Mouse (Mus musculus): ENCODE data around the gene Mmp12. TPM values are rescaled to one million over a fixed set of nuclear protein-coding genes. Genes with fewer than 3 reads are reported as not detected.
"Not testable (repeated sequence)": the region's sequence is repeated elsewhere in the genome, so short reads cannot be mapped to it uniquely, and the experiment has no call there.

Mmp12 gene
- polyA plus RNA-seq (2012; ENCODE audit: insufficient read depth, insufficient read length, missing spikeins) = 77.1 and 84.2 TPM in 2 replicates

DNA sequence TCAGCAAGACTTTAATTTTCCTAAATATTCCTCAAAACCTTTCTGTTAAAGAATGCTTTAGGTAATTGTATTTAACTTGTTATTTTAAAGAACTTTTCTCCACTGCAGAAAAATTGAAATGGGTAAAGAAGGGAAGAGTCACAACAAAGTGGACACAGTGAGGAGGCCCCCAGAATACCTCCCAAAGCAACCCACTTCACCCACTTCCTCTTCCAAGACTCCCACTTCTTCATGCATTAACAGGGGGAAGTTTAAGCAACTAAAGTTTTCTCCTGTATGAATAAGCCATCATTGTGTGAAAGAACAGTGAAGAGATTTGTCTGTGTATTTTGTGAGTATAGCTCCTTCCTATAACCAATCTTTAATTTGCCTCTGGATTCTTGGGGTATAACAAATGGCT lies at the start of gene Mmp12:
TSS of gene Mmp12 (plus strand) at position 275 of the 400 bp plus-strand sequence.
- H3K27ac ChIP-seq (ENCODE audit: insufficient read depth, low read depth, low read length) = no peak within 1 kb of the TSS
- no peak for TF ChIP-seq POLR2A (IDR thresholded peaks at IDR 0.05; ENCODE audit: borderline replicate concordance, low read depth, low read length)
- TF ChIP-seq CTCF (IDR thresholded peaks at IDR 0.05; ENCODE audit: low read depth, low read length) = no peak

DNA sequence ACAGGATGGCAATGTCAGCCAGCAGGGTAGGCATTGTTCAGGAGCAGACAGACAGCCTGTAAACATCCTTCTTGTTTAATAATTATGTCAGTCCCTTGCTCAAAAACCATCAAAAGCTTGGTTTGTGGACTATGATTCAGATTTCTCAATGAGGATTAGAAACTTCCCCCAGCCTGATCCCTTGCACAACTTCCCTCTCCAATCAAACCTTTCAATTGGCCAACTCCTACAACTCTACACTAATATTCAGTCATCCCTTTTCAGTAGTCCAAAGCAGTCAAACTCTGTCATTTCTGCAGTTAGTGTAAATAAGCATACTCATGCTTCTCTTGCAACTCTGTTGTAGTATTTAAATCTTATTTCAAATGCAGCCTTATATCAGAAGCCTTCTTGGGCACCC lies 12.3 kb upstream of the Mmp12 start:
- Histone ChIP-seq H3K4me3 (ENCODE audit: insufficient read depth, low read length) (no peak overlapping the region), H3K27ac (ENCODE audit: insufficient read depth, low read depth, low read length) (peak overlapping the region; percentile 31; the same call in 1 of the 2 replicates), H3K4me1 (ENCODE audit: control insufficient read depth, insufficient read depth, low read length) (peaks cover 37% of the 10 kb centered on the region)
- TF ChIP-seq CTCF (IDR thresholded peaks at IDR 0.05; ENCODE audit: low read depth, low read length) = no peak
- no peak for TF ChIP-seq POLR2A (IDR thresholded peaks at IDR 0.05; ENCODE audit: borderline replicate concordance, low read depth, low read length)

More for the DNA sequence above, at the start of gene Mmp12:
- Histone ChIP-seq H3K4me1 (ENCODE audit: control insufficient read depth, insufficient read depth, low read length) (peaks cover 39% of the 10 kb centered on the region), H3K4me3 (ENCODE audit: insufficient read depth, low read length) (no peak within 1 kb of the TSS)

GRCm38 (mm10) chr9:7335766-7336680 lies 8.2 kb upstream of the Mmp12 start:
- Histone ChIP-seq H3K27ac (ENCODE audit: insufficient read depth, low read depth, low read length) (peak overlapping the region; percentile 98), H3K4me1 (ENCODE audit: control insufficient read depth, insufficient read depth, low read length) (peaks cover 42% of the 10 kb centered on the region), H3K4me3 (ENCODE audit: insufficient read depth, low read length) (no peak overlapping the region)
- TF ChIP-seq POLR2A (IDR thresholded peaks at IDR 0.05; ENCODE audit: borderline replicate concordance, low read depth, low read length) (no peak), CTCF (IDR thresholded peaks at IDR 0.05; ENCODE audit: low read depth, low read length) (no peak)

GRCm38 (mm10) chr9:7336740-7337483 lies 7.3 kb upstream of the Mmp12 start:
- no peak overlapping the region for H3K4me3 ChIP-seq (ENCODE audit: insufficient read depth, low read length)
- peaks cover 39% of the 10 kb centered on the region for H3K4me1 ChIP-seq (ENCODE audit: control insufficient read depth, insufficient read depth, low read length)
- H3K27ac ChIP-seq (ENCODE audit: insufficient read depth, low read depth, low read length) = peak overlapping the region; percentile 98
- TF ChIP-seq POLR2A (IDR thresholded peaks at IDR 0.05; ENCODE audit: borderline replicate concordance, low read depth, low read length) (no peak), CTCF (IDR thresholded peaks at IDR 0.05; ENCODE audit: low read depth, low read length) (no peak)

GRCm38 (mm10) chr9:7345513-7345912 lies 1.3 kb downstream of the Mmp12 start:
- H3K4me3 ChIP-seq (ENCODE audit: insufficient read depth, low read length) = no peak overlapping the region
- H3K27ac ChIP-seq (ENCODE audit: insufficient read depth, low read depth, low read length) = peak overlapping the region; percentile 21; the same call in 1 of the 2 replicates
- peaks cover 36% of the 10 kb centered on the region for H3K4me1 ChIP-seq (ENCODE audit: control insufficient read depth, insufficient read depth, low read length)
- TF ChIP-seq POLR2A (IDR thresholded peaks at IDR 0.05; ENCODE audit: borderline replicate concordance, low read depth, low read length) (no peak), CTCF (IDR thresholded peaks at IDR 0.05; ENCODE audit: low read depth, low read length) (no peak)

GRCm38 (mm10) chr9:7354535-7354934 lies 10.4 kb downstream of the Mmp12 start:
- Histone ChIP-seq H3K4me3 (ENCODE audit: insufficient read depth, low read length) (no peak overlapping the region), H3K4me1 (ENCODE audit: control insufficient read depth, insufficient read depth, low read length) (no peaks in the 10 kb centered on the region), H3K27ac (ENCODE audit: insufficient read depth, low read depth, low read length) (no peak overlapping the region)
- TF ChIP-seq POLR2A (IDR thresholded peaks at IDR 0.05; ENCODE audit: borderline replicate concordance, low read depth, low read length) (no peak), CTCF (IDR thresholded peaks at IDR 0.05; ENCODE audit: low read depth, low read length) (no peak)

DNA sequence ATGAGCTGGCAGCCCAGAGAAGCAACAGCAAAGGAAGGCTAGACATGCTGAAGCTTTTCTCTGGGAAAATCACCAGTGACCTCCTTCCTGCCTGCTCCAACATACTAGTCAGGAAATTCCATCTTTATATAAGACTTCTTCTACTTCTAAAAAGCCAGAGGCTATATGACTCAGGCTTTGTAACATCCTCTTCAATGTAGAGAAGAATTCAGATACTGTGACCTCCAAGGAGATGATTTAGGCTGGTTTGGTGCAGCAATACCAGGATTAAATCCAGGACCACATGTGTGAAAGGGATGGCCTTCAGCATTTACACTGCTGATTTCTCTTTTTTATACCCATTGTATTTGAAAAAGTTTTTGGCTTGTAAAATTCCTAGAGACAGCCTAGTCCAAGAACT lies 43.8 kb downstream of the Mmp12 start, which contains the start of gene Mmp1b:
TSS of gene Mmp1b (minus strand) at position 101 of the 400 bp plus-strand sequence.
- TF ChIP-seq CTCF (IDR thresholded peaks at IDR 0.05; ENCODE audit: low read depth, low read length) (no peak), POLR2A (IDR thresholded peaks at IDR 0.05; ENCODE audit: borderline replicate concordance, low read depth, low read length) (no peak)
- Histone ChIP-seq H3K27ac (ENCODE audit: insufficient read depth, low read depth, low read length) (no peak within 1 kb of the TSS), H3K4me1 (ENCODE audit: control insufficient read depth, insufficient read depth, low read length) (no peaks in the 10 kb centered on the region), H3K4me3 (ENCODE audit: insufficient read depth, low read length) (no peak within 1 kb of the TSS)

DNA sequence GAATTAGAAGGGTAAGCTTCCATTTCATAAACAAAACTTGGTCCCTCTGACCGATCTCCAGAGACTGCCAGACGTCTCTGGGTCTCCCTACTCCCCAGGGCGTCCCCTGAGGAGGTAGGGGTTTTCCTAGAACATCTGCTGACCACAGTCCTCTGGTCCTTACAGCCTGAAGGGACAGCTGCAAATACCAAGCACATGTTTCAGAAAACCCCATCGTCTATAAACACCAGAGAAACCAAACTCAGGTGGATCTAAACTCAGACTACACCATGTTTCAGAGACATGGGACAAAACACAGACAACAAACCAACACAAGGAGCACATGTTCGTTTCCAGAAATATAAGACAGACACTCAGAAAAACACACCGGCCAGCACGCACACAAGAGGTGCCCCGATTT lies 52.4 kb downstream of the Mmp12 start:
- not testable (repeated sequence) for H3K27ac ChIP-seq (ENCODE audit: insufficient read depth, low read depth, low read length); H3K4me1 ChIP-seq (ENCODE audit: control insufficient read depth, insufficient read depth, low read length); H3K4me3 ChIP-seq (ENCODE audit: insufficient read depth, low read length)

Other genes starting within 250 kb of the Mmp12 start
- 1.0 and 1.7 TPM in 2 replicates for gene Dync2h1, start 159.9 kb upstream of the Mmp12 start, polyA plus RNA-seq (2012; ENCODE audit: insufficient read depth, insufficient read length, missing spikeins)
- 73.3 and 95.8 TPM in 2 replicates for gene Dcun1d5, start 159.9 kb upstream of the Mmp12 start, polyA plus RNA-seq (2012; ENCODE audit: insufficient read depth, insufficient read length, missing spikeins)
- 8.3 and 8.6 TPM in 2 replicates for gene Mmp13, start 71.9 kb upstream of the Mmp12 start, polyA plus RNA-seq (2012; ENCODE audit: insufficient read depth, insufficient read length, missing spikeins)
- gene Mmp1b, start 43.7 kb downstream of the Mmp12 start, polyA plus RNA-seq (2012; ENCODE audit: insufficient read depth, insufficient read length, missing spikeins) = not detected in 2 replicates
- 0.44 TPM in 1 of 2 replicates, not detected in the other for gene Mmp3, start 101.4 kb downstream of the Mmp12 start, polyA plus RNA-seq (2012; ENCODE audit: insufficient read depth, insufficient read length, missing spikeins)
- not detected in 2 replicates for gene Mmp10, start 158.0 kb downstream of the Mmp12 start, polyA plus RNA-seq (2012; ENCODE audit: insufficient read depth, insufficient read length, missing spikeins)
- gene Mmp8, start 214.1 kb downstream of the Mmp12 start, polyA plus RNA-seq (2012; ENCODE audit: insufficient read depth, insufficient read length, missing spikeins) = 26.7 and 30.4 TPM in 2 replicates
- gene Mmp27, start 227.0 kb downstream of the Mmp12 start, polyA plus RNA-seq (2012; ENCODE audit: insufficient read depth, insufficient read length, missing spikeins) = 18.2 and 19.3 TPM in 2 replicates

All from bone marrow macrophage, adult 2 months (primary cell).